Mouse (Mus musculus): Measurements from ENCODE around the gene Pde2a. TPM values are rescaled to one million over a fixed set of nuclear protein-coding genes. Genes with fewer than 3 reads are reported as not detected.

The Pde2a gene
- total and polyA plus RNA-seq, 3 experiments: 41.6 to 57.1 (median 56.0) TPM

DNA sequence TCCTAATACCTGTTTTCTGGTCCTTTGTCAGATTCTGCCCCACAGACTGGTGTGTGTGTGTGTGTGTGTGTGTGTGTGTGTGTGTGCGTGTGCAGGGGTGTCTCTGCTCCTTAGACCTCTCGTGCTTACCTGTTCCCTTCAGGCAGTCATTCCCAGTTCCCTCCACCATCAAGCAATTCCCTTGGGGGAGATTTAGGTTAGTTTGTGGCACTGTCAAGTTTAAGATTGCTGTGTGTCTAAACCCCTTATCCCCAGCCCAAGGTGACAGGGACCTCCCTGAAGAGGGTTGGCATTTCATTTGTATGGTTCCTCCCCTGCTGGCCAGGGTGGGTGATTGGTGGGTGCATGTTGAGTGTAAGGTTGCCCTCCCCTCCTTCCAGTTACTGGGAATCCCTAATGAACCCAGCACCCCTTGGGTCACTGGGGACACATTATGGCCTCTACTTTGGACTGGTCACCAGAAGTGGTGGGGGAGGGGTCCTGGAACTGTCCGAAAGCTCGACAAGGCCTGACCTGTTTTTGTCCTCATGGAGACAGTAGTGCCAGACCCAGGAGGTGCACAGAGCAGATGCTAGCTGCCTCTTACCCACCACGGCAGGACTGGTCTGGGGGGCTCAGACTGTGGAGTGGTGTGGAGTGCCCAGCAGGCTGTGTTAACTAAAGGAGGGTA, 42.6 kb upstream of the Pde2a start:
- intact Hi-C loops (cut with DNase I): no loop called here

DNA sequence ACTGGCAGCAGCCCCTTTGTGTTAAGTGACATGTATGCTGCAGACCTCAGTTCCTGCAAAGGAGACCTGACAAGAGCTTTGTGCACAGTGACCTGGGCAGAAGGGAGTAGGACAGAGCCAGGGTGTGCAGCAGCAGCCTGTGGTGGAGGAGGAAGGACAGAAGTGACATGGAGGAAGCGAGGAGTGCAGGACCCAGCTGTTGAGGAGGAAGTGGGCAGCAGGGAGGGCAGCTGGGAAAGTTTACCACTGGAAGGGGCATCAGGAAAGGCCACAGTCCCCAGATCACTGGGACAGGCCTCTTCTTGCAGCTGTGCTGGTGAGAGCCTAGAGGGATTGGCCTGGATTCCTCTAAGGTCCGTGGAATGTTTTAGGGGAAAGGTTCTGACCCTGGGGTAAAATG, 41.8 kb upstream of the Pde2a start:
- Histone ChIP-seq H3K4me3 (no peak overlapping the region), H3K9ac (ENCODE audit: low read depth, low read length) (no peak overlapping the region), H3K79me2 (replicated peaks; ENCODE audit: control insufficient read depth, insufficient read depth, low read length) (no peaks in the 10 kb centered on the region), H3K4me1 (ENCODE audit: control insufficient read depth, insufficient read depth, low read length) (peaks cover 11% of the 10 kb centered on the region), H3K36me3 (ENCODE audit: control insufficient read depth, insufficient read depth, low read length) (no peaks in the 10 kb centered on the region), H3K27me3 (ENCODE audit: control insufficient read depth, insufficient read depth, low read length) (no peaks in the 10 kb centered on the region), H3K27ac (peak overlapping the region; percentile 32; the same call in 1 of the 2 replicates)
- TF ChIP-seq EP300 (IDR thresholded peaks at IDR 0.05; ENCODE audit: insufficient read depth, low read depth, low read length) (no peak), CTCF (IDR thresholded peaks at IDR 0.05) (no peak), POLR2A (IDR thresholded peaks at IDR 0.05; ENCODE audit: insufficient read depth, low read depth, low read length) (no peak)
- WGBS: 77% methylated on average over 2 of the region's 2 CpGs
- peak in 1 of 2 experiments; percentile 50 for DNase-seq
- intact Hi-C loops (cut with DNase I): no loop called here

More for the DNA sequence above, 42.6 kb upstream of the Pde2a start:
- H3K27me3 ChIP-seq (ENCODE audit: control insufficient read depth, insufficient read depth, low read length): no peaks in the 10 kb centered on the region
- TF ChIP-seq CTCF (IDR thresholded peaks at IDR 0.05) (no peak), EP300 (IDR thresholded peaks at IDR 0.05; ENCODE audit: insufficient read depth, low read depth, low read length) (no peak), POLR2A (IDR thresholded peaks at IDR 0.05; ENCODE audit: insufficient read depth, low read depth, low read length) (no peak)
- peaks cover 7% of the 10 kb centered on the region for H3K4me1 ChIP-seq (ENCODE audit: control insufficient read depth, insufficient read depth, low read length)
- H3K27ac ChIP-seq: peak overlapping the region; percentile 32
- H3K4me3 ChIP-seq: no peak overlapping the region
- no peak for DNase-seq
- H3K36me3 ChIP-seq (ENCODE audit: control insufficient read depth, insufficient read depth, low read length): no peaks in the 10 kb centered on the region
- no peak overlapping the region for H3K9ac ChIP-seq (ENCODE audit: low read depth, low read length)
- H3K79me2 ChIP-seq (replicated peaks; ENCODE audit: control insufficient read depth, insufficient read depth, low read length): no peaks in the 10 kb centered on the region
- 47% methylated on average over 5 of the region's 5 CpGs for WGBS

- intact Hi-C loops (cut with DNase I): no loop called here
- 76% methylated on average over 6 of the region's 6 CpGs for WGBS
- no peak for DNase-seq
These were observed 40.0 kb upstream of the Pde2a start for GRCm38 (mm10) chr7:101381512-101381911.

GRCm38 (mm10) chr7:101382378-101382777, 39.1 kb upstream of the Pde2a start:
- Histone ChIP-seq H3K27ac (no peak overlapping the region), H3K36me3 (ENCODE audit: control insufficient read depth, insufficient read depth, low read length) (no peaks in the 10 kb centered on the region), H3K4me1 (ENCODE audit: control insufficient read depth, insufficient read depth, low read length) (peaks cover 20% of the 10 kb centered on the region), H3K79me2 (replicated peaks; ENCODE audit: control insufficient read depth, insufficient read depth, low read length) (no peaks in the 10 kb centered on the region), H3K27me3 (ENCODE audit: control insufficient read depth, insufficient read depth, low read length) (no peaks in the 10 kb centered on the region), H3K9ac (ENCODE audit: low read depth, low read length) (no peak overlapping the region), H3K4me3 (no peak overlapping the region)
- DNase-seq: peak; percentile 54 to 75
- intact Hi-C loops (cut with DNase I): no loop called here
- TF ChIP-seq CTCF (IDR thresholded peaks at IDR 0.05) (peak; percentile 24), EP300 (IDR thresholded peaks at IDR 0.05; ENCODE audit: insufficient read depth, low read depth, low read length) (peak; percentile 39; the same call in 1 of the 2 replicates), POLR2A (IDR thresholded peaks at IDR 0.05; ENCODE audit: insufficient read depth, low read depth, low read length) (no peak)
- 63% methylated on average over 8 of the region's 8 CpGs for WGBS

More at GRCm38 (mm10) chr7:101381512-101381911, 40.0 kb upstream of the Pde2a start:
- H3K27ac ChIP-seq: no peak overlapping the region
- no peaks in the 10 kb centered on the region for H3K79me2 ChIP-seq (replicated peaks; ENCODE audit: control insufficient read depth, insufficient read depth, low read length)
- no peak overlapping the region for H3K9ac ChIP-seq (ENCODE audit: low read depth, low read length)
- peaks cover 20% of the 10 kb centered on the region for H3K4me1 ChIP-seq (ENCODE audit: control insufficient read depth, insufficient read depth, low read length)
- no peak overlapping the region for H3K4me3 ChIP-seq
- H3K36me3 ChIP-seq (ENCODE audit: control insufficient read depth, insufficient read depth, low read length): no peaks in the 10 kb centered on the region
- TF ChIP-seq CTCF (IDR thresholded peaks at IDR 0.05) (no peak), EP300 (IDR thresholded peaks at IDR 0.05; ENCODE audit: insufficient read depth, low read depth, low read length) (no peak), POLR2A (IDR thresholded peaks at IDR 0.05; ENCODE audit: insufficient read depth, low read depth, low read length) (no peak)
- H3K27me3 ChIP-seq (ENCODE audit: control insufficient read depth, insufficient read depth, low read length): no peaks in the 10 kb centered on the region

DNA sequence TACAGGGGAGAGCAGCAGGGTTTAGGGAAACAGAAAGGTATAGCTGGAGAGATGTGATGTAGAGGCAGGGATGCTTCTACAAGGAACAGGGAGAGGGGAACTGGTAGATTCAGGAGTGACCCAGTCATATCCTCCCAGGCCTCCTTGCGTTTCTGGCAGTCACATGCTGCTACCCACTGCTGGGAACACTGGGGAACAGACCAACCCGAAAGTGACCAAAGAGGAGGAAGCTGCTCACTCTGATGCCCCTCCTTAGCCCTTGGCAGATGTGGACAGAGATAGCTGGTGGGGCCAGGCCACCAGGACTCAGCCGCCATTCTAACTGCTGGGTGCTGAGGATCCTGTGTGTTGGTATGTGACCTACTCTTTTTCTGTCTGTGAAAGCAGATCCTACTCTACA, 37.7 kb upstream of the Pde2a start:
- WGBS: 70% methylated on average over 3 of the region's 3 CpGs
- H3K9ac ChIP-seq (ENCODE audit: low read depth, low read length): no peak overlapping the region
- H3K27ac ChIP-seq: no peak overlapping the region; the same call in 1 of the 2 replicates
- H3K36me3 ChIP-seq (ENCODE audit: control insufficient read depth, insufficient read depth, low read length): no peaks in the 10 kb centered on the region
- intact Hi-C loops (cut with DNase I): no loop called here
- peaks cover 17% of the 10 kb centered on the region for H3K4me1 ChIP-seq (ENCODE audit: control insufficient read depth, insufficient read depth, low read length)
- H3K27me3 ChIP-seq (ENCODE audit: control insufficient read depth, insufficient read depth, low read length): no peaks in the 10 kb centered on the region
- H3K4me3 ChIP-seq: no peak overlapping the region
- H3K79me2 ChIP-seq (replicated peaks; ENCODE audit: control insufficient read depth, insufficient read depth, low read length): no peaks in the 10 kb centered on the region
- TF ChIP-seq CTCF (IDR thresholded peaks at IDR 0.05): no peak
- no peak for TF ChIP-seq POLR2A (IDR thresholded peaks at IDR 0.05; ENCODE audit: insufficient read depth, low read depth, low read length)
- TF ChIP-seq EP300 (IDR thresholded peaks at IDR 0.05; ENCODE audit: insufficient read depth, low read depth, low read length): no peak
- DNase-seq: peak in 1 of 2 experiments; percentile 63

DNA sequence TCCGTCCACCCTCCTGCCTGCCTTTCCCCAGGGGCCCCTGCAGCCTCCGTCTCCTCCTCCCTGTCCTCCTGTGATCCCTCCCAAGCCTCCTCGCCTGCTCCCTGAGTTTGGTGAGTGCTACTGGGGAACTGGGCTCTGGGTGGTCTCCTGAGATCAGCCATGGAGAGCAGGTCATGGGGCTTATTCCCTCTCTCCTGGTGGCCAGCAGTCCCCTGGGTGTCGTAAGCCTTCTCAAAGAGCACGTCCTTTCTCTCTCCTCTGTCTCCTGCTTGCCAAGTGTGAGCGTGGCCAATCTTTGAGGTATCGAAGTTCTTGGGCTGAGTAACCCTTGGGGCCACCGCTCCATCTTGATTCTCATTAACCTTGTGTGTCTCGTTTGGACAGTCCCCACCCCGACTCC, 36.6 kb upstream of the Pde2a start:
- 31% methylated on average over 10 of the region's 10 CpGs for WGBS
- peak overlapping the region; percentile 20; the same call in 1 of the 2 replicates for H3K4me3 ChIP-seq
- no peak for TF ChIP-seq POLR2A (IDR thresholded peaks at IDR 0.05; ENCODE audit: insufficient read depth, low read depth, low read length)
- TF ChIP-seq EP300 (IDR thresholded peaks at IDR 0.05; ENCODE audit: insufficient read depth, low read depth, low read length): no peak
- no peak for TF ChIP-seq CTCF (IDR thresholded peaks at IDR 0.05)
- H3K27ac ChIP-seq: peak overlapping the region; percentile 36
- intact Hi-C loops (cut with DNase I): no loop called here
- H3K27me3 ChIP-seq (ENCODE audit: control insufficient read depth, insufficient read depth, low read length): no peaks in the 10 kb centered on the region
- H3K4me1 ChIP-seq (ENCODE audit: control insufficient read depth, insufficient read depth, low read length): peaks cover 16% of the 10 kb centered on the region
- no peaks in the 10 kb centered on the region for H3K36me3 ChIP-seq (ENCODE audit: control insufficient read depth, insufficient read depth, low read length)
- H3K9ac ChIP-seq (ENCODE audit: low read depth, low read length): peak overlapping the region; percentile 20; the same call in 1 of the 2 replicates
- H3K79me2 ChIP-seq (replicated peaks; ENCODE audit: control insufficient read depth, insufficient read depth, low read length): no peaks in the 10 kb centered on the region
- DNase-seq: peak in 1 of 2 experiments; percentile 43
